Mouse (Mus musculus) MEL (cell line): ENCODE measurements around the gene Sult1a1. TPM values are rescaled to one million over a fixed set of nuclear protein-coding genes. Genes with fewer than 3 reads are reported as not detected.

ENCODE experiments used
- DNase-seq: peaks from one replicate; pipeline ENCODE4 v3.0.0; 2011; ENCODE audit warnings: low read depth, low spot score
- H3K27ac ChIP-seq: 2 replicates; pipeline ENCODE4 v1.5.1; 2012; ENCODE audit warnings: low read depth, mild to moderate bottlenecking, control low read depth, low read length, moderate library complexity; ENCODE audit not compliant: control insufficient read depth
- H3K27me3 ChIP-seq, 2 experiments: fragments of 150-350 bp in 1 of 2; sonication (generic) in 1 of 2; 2 replicates each; pipeline ENCODE4 v1.6.1; 2012; ENCODE audit warnings: low read length in 2 of 2, mild to moderate bottlenecking in 2 of 2, improper control_type of control experiment in 1 of 2, moderate library complexity in 1 of 2; ENCODE audit not compliant: insufficient read depth in 2 of 2, control insufficient read depth in 1 of 2
- H3K36me3 ChIP-seq, 2 experiments: 2 replicates each; pipeline ENCODE4 v1.6.1; 2012 to 2014; ENCODE audit warnings: low read length in 2 of 2, improper control_type of control experiment in 1 of 2, inconsistent platforms in 1 of 2, mild to moderate bottlenecking in 1 of 2; ENCODE audit not compliant: insufficient read depth in 2 of 2, control insufficient read depth in 1 of 2
- H3K4me1 ChIP-seq, 2 experiments: fragments of 150-350 bp in 1 of 2; sonication (generic) in 1 of 2; 2 replicates each; pipeline ENCODE4 v1.6.1; 2012; ENCODE audit warnings: low read length in 2 of 2, improper control_type of control experiment in 1 of 2, mild to moderate bottlenecking in 1 of 2; ENCODE audit not compliant: insufficient read depth in 2 of 2, control insufficient read depth in 1 of 2
- H3K4me3 ChIP-seq, 2 experiments: fragments of 150-350 bp in 1 of 2; sonication (generic) in 1 of 2; 2 replicates each; pipeline ENCODE4 v1.5.1; 2012; ENCODE audit warnings: low read depth in 2 of 2, low read length in 2 of 2, mild to moderate bottlenecking in 2 of 2, moderate library complexity in 2 of 2, control low read depth in 1 of 2, improper control_type of control experiment in 1 of 2; ENCODE audit not compliant: control insufficient read depth in 1 of 2, insufficient read depth in 1 of 2
- H3K79me2 ChIP-seq: 2 replicates; pipeline ENCODE4 v1.6.1; 2012; ENCODE audit warnings: mild to moderate bottlenecking, low read length, moderate library complexity; ENCODE audit not compliant: control insufficient read depth, poor library complexity, insufficient read depth
- H3K9ac ChIP-seq: 2 replicates; pipeline ENCODE4 v1.6.1; 2012; ENCODE audit warnings: low read depth, mild to moderate bottlenecking, control low read depth, low read length, moderate library complexity; ENCODE audit not compliant: control insufficient read depth, poor library complexity, severe bottlenecking
- H3K9me3 ChIP-seq: fragments of 150-350 bp; sonication (generic); replicated peaks from 2 replicates; pipeline ENCODE4 v1.6.1; 2012; ENCODE audit warnings: mild to moderate bottlenecking, low read length, improper control_type of control experiment, moderate library complexity; ENCODE audit not compliant: insufficient read depth
- CHD1 ChIP-seq: IDR thresholded peaks from 2 replicates; pipeline ENCODE4 v1.6.1; 2012; ENCODE audit warnings: low read depth, mild to moderate bottlenecking, inconsistent platforms, low read length, improper control_type of control experiment
- CHD2 ChIP-seq: IDR thresholded peaks from 2 replicates; pipeline ENCODE4 v1.6.1; 2011; ENCODE audit warnings: low read length, improper control_type of control experiment
- ETS1 ChIP-seq: IDR thresholded peaks from 2 replicates; pipeline ENCODE4 v1.6.1; 2012; ENCODE audit warnings: low read depth, mild to moderate bottlenecking, inconsistent platforms, low read length, improper control_type of control experiment, moderate library complexity
- GABPA ChIP-seq: IDR thresholded peaks from 2 replicates; pipeline ENCODE4 v1.6.1; 2012; ENCODE audit warnings: low read depth, mild to moderate bottlenecking, inconsistent platforms, low read length, improper control_type of control experiment, moderate library complexity
- HCFC1 ChIP-seq: IDR thresholded peaks from 2 replicates; pipeline ENCODE4 v1.6.1; 2012; ENCODE audit warnings: low read depth, mild to moderate bottlenecking, inconsistent platforms, low read length, improper control_type of control experiment, moderate library complexity
- KAT2A ChIP-seq: conservative IDR thresholded peaks from 2 replicates; pipeline ENCODE4 v1.6.1; 2012; ENCODE audit warnings: low read depth, low read length, improper control_type of control experiment, inconsistent platforms
- MEF2A ChIP-seq: IDR thresholded peaks from 2 replicates; pipeline ENCODE4 v1.6.1; 2014; ENCODE audit warnings: low read depth, mild to moderate bottlenecking, inconsistent platforms, low read length, improper control_type of control experiment; ENCODE audit not compliant: poor library complexity, insufficient replicate concordance, severe bottlenecking; ENCODE audit errors: extremely low read depth
- MXI1 ChIP-seq: IDR thresholded peaks from 2 replicates; pipeline ENCODE4 v1.6.1; 2011; ENCODE audit warnings: mild to moderate bottlenecking, low read depth, low read length, improper control_type of control experiment
- MYB ChIP-seq: IDR thresholded peaks from 2 replicates; pipeline ENCODE4 v1.6.1; 2011; ENCODE audit warnings: mild to moderate bottlenecking, low read depth, low read length, improper control_type of control experiment
- MYC ChIP-seq: IDR thresholded peaks from 2 replicates; pipeline ENCODE4 v1.6.1; 2011; ENCODE audit warnings: low read depth, mild to moderate bottlenecking, low read length, improper control_type of control experiment, moderate library complexity
- NELFE ChIP-seq: IDR thresholded peaks from 2 replicates; pipeline ENCODE4 v1.6.1; 2011; ENCODE audit warnings: low read depth, low read length, improper control_type of control experiment
- RCOR1 ChIP-seq: IDR thresholded peaks from 2 replicates; pipeline ENCODE4 v1.6.1; 2012; ENCODE audit warnings: low read depth, mild to moderate bottlenecking, inconsistent platforms, low read length, improper control_type of control experiment
- SIN3A ChIP-seq: IDR thresholded peaks from 2 replicates; pipeline ENCODE4 v1.6.1; 2012; ENCODE audit warnings: low read length, improper control_type of control experiment, inconsistent platforms
- TAL1 ChIP-seq: IDR thresholded peaks from 2 replicates; pipeline ENCODE4 v1.6.1; 2012; ENCODE audit warnings: mild to moderate bottlenecking, inconsistent platforms, low read length, moderate library complexity, mixed read lengths
- TCF12 ChIP-seq: IDR thresholded peaks from 2 replicates; pipeline ENCODE4 v1.6.1; 2014; ENCODE audit warnings: low read depth, mild to moderate bottlenecking, inconsistent platforms, low read length, improper control_type of control experiment, moderate library complexity
- USF1 ChIP-seq: IDR thresholded peaks from 2 replicates; pipeline ENCODE4 v1.6.1; 2014; ENCODE audit warnings: low read depth, mild to moderate bottlenecking, inconsistent platforms, low read length, improper control_type of control experiment, moderate library complexity
- ZMIZ1 ChIP-seq: IDR thresholded peaks from 2 replicates; pipeline ENCODE4 v1.6.1; 2012; ENCODE audit warnings: low read depth, mild to moderate bottlenecking, inconsistent platforms, low read length, improper control_type of control experiment, moderate library complexity
- ZNF384 ChIP-seq: IDR thresholded peaks from 2 replicates; pipeline ENCODE4 v1.6.1; 2012; ENCODE audit warnings: low read depth, mild to moderate bottlenecking, inconsistent platforms, low read length, improper control_type of control experiment
- polyA plus RNA-seq, 2 experiments: library from polyadenylated mRNA; stranded (reverse) in 1 of 2; unstranded in 1 of 2; fragments of >175 nt in 1 of 2; fragments of >200 nt in 1 of 2; gene quantifications; 2 replicates each; pipeline versions ENCODE4 v1.2.1 to v1.2.4; 2012; ENCODE audit warnings: low replicate concordance in 2 of 2, low read depth in 1 of 2; ENCODE audit not compliant: insufficient read length in 2 of 2, insufficient read depth in 1 of 2, missing spikeins in 1 of 2
- total RNA-seq: library from RNA; depleted of rRNA; stranded (reverse); fragments of 300-350 nt; gene quantifications from 2 replicates; pipeline ENCODE4 v1.2.3, GENCODE M21; 2012

The Sult1a1 gene
- total and polyA plus RNA-seq, 3 experiments: 0.36 TPM; not detected in 2

DNA sequence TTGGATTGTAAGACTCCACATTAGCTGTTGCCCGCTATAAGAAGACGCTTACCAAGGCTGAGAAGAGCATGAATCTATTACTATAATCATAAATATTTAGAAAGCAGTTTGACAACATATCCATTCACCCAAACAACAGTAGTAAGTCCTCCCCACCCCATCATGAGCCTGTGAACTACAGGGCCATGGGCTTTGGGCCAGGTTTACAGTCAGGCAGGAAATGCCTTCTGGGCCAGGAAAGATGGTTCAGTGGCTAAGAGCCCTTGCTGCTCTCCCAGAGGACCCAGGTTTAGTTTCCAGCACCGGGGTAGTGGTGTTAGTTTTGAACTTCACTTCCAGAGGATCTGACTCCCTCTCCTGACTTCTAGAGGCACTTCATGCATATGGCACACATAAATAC, 41.3 kb upstream of the Sult1a1 start:
- Histone ChIP-seq H3K4me3 (no peak overlapping the region), H3K9me3 (no peaks in the 10 kb centered on the region), H3K79me2 (no peaks in the 10 kb centered on the region), H3K36me3 (no peaks in the 10 kb centered on the region), H3K9ac (no peak overlapping the region), H3K27me3 (peaks cover 3 to 7% of the 10 kb centered on the region in 2 experiments), H3K4me1 (no peaks in the 10 kb centered on the region), H3K27ac (no peak overlapping the region)
- DNase-seq: no peak
- no peak for TF ChIP-seq RCOR1
- TF ChIP-seq MYC: no peak
- TF ChIP-seq CHD2: no peak
- no peak for TF ChIP-seq SIN3A
- TF ChIP-seq MXI1: no peak
- TF ChIP-seq TAL1: no peak

GRCm38 (mm10) chr7:126715679-126716078, 39.4 kb upstream of the Sult1a1 start:
- Histone ChIP-seq H3K4me1 (no peaks in the 10 kb centered on the region), H3K9me3 (no peaks in the 10 kb centered on the region), H3K79me2 (no peaks in the 10 kb centered on the region), H3K27me3 (peaks cover 3 to 7% of the 10 kb centered on the region in 2 experiments), H3K27ac (no peak overlapping the region), H3K36me3 (no peaks in the 10 kb centered on the region), H3K4me3 (no peak overlapping the region), H3K9ac (no peak overlapping the region)
- TF ChIP-seq ZMIZ1: no peak
- no peak for TF ChIP-seq CHD1
- TF ChIP-seq HCFC1: no peak
- no peak for TF ChIP-seq ZNF384
- no peak for TF ChIP-seq CHD2
- no peak for TF ChIP-seq NELFE
- TF ChIP-seq MYC: no peak
- TF ChIP-seq USF1: no peak
- no peak for TF ChIP-seq ETS1
- TF ChIP-seq TCF12: no peak
- TF ChIP-seq GABPA: no peak
- no peak for TF ChIP-seq TAL1
- DNase-seq: no peak

DNA sequence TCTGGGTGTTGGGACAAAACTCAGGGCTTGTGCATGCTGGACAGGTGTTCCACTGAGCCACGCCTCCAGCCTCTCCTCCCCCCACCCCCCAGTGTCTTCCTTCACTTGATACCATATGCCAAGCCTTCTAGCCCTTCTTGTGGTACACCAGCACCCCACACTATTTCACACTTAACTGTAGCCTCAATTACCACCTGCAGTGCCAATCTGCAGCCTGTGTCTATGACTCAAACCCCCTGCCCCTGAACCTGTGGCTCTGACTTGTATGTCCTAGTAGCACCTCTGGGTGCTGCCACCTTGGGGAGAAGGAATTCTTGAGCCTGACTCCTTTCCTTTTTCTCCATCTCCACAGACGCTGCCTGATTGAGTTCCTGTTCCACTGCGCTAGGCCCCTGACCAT, 35.7 kb upstream of the Sult1a1 start:
- TF ChIP-seq KAT2A (no peak), MYB (no peak), MYC (no peak), MEF2A (no peak)
- Histone ChIP-seq H3K4me3 (no peak overlapping the region), H3K79me2 (no peaks in the 10 kb centered on the region), H3K27ac (no peak overlapping the region), H3K36me3 (peaks cover 0 to 4% of the 10 kb centered on the region in 2 experiments; a peak in 2 of 4 replicates), H3K9ac (no peak overlapping the region), H3K9me3 (no peaks in the 10 kb centered on the region), H3K4me1 (peaks cover 0 to 6% of the 10 kb centered on the region in 2 experiments; a peak in 2 of 4 replicates), H3K27me3 (peaks cover 3 to 4% of the 10 kb centered on the region in 2 experiments)
- no peak for DNase-seq
